Mouse (Mus musculus) macrophage (primary cell): Measurements from ENCODE around the gene Pdzd8. TPM values are rescaled to one million over a fixed set of nuclear protein-coding genes. Genes with fewer than 3 reads are reported as not detected.

Experiments used
- H3K27ac ChIP-seq: fragments of 350-480 bp; formaldehyde crosslinking; 2 replicates; pipeline ENCODE4 v1.9.0; 2021
- H3K36me3 ChIP-seq: fragments of 350-480 bp; formaldehyde crosslinking; 2 replicates; pipeline ENCODE4 v1.9.0; 2021; ENCODE audit errors: inconsistent target
- H3K4me3 ChIP-seq: fragments of 350-480 bp; formaldehyde crosslinking; 2 replicates; pipeline ENCODE4 v1.9.0; 2021; ENCODE audit errors: inconsistent target
- H3K79me2 ChIP-seq: fragments of 350-480 bp; formaldehyde crosslinking; 2 replicates; pipeline ENCODE4 v1.9.0; 2021; ENCODE audit errors: inconsistent target
- WGBS: methylation state at CpG from one replicate; pipeline ENCODE4 v1.1.7; 2026; ENCODE audit warnings: inconsistent platforms; ENCODE audit not compliant: missing documents; 5-methylcytosine and 5-hydroxymethylcytosine counted together
- polyA plus RNA-seq: library from polyadenylated mRNA; stranded (reverse); fragments of 250-400 nt; gene quantifications from 3 replicates; pipeline ENCODE4 v1.2.4, GENCODE M21; 2018; ENCODE audit warnings: inconsistent platforms
- total RNA-seq, 78 experiments: library from RNA; depleted of rRNA; stranded (reverse); fragments of 250-400 nt; gene quantifications; 1 replicate in 9 of 78; 2 replicates in 24 of 78; 3 replicates in 43 of 78; 4 replicates in 2 of 78; pipeline ENCODE4 v1.2.4; 2018; ENCODE audit warnings: inconsistent platforms in 56 of 78

The Pdzd8 gene
- 10 to 100 TPM in 24 of 26 experiments, 1 to 10 TPM in 2; 6.9 to 42.5 (median 27.9) TPM for total RNA-seq (2018; cell fraction: chromatin; rRNA removed)
- 10 to 100 TPM; 20.0 to 32.1 (median 26.0) TPM for total RNA-seq (2018; cell fraction: cytosol; rRNA removed)
- 10 to 100 TPM; 21.0 to 65.3 (median 41.9) TPM for total RNA-seq (2018; cell fraction: nucleus; rRNA removed)
- 14.8 to 16.5 TPM (median 16.4 TPM) in 3 replicates for polyA plus RNA-seq

- WGBS: under 1% methylated on average over 49 of the region's 91 CpGs
- Histone ChIP-seq H3K79me2 (peaks cover 41% of the 10 kb centered on the region), H3K36me3 (no peaks in the 10 kb centered on the region), H3K27ac (no peak within 1 kb of the TSS), H3K4me3 (peak within 1 kb of the TSS; percentile 53)
These were observed at the start of gene Pdzd8 for GRCm38 (mm10) chr19:59345658-59346283. Gene Pdzd8, minus strand, starts transcription at chr19:59345780.

DNA sequence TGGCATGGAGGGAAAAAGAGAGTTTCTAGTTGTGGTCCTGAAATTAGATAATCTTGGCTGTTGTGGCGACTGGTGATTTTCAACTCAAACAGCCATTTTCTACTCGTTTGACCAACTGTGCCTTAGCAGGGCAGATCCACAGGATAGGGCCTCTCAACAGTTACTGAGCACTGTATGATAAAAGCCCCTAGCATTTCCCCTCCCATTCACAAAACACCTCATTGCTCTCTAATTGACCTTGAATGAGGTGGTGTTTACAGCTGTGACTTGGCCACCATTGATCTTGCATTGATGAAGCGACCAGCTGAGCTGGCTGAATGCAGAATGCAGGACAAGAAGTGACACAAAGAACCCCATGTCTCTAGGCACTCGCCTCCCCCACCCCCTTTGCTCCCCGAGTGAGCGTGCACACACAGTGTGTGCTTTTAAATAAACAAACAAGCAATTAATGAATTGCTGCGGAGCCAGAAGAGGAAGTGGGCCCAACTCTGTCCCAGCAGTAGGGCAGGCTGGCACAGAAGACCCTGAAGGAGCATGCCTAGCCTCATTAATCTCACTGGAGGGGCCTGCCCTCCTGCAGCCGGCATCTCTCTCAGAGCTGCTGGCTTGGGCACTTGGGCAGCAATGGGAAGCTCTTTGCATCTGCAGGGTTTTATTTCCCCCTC, 48.3 kb upstream of the Pdzd8 start:
- no peaks in the 10 kb centered on the region for H3K36me3 ChIP-seq
- no peak overlapping the region for H3K4me3 ChIP-seq
- H3K79me2 ChIP-seq: no peaks in the 10 kb centered on the region
- WGBS: 74% methylated on average over 8 of the region's 8 CpGs
- H3K27ac ChIP-seq: no peak overlapping the region

GRCm38 (mm10) chr19:59388847-59389606, 43.4 kb upstream of the Pdzd8 start:
- H3K79me2 ChIP-seq: no peaks in the 10 kb centered on the region
- no peak overlapping the region for H3K27ac ChIP-seq
- no peaks in the 10 kb centered on the region for H3K36me3 ChIP-seq
- 12% methylated on average over 15 of the region's 15 CpGs for WGBS
- no peak overlapping the region for H3K4me3 ChIP-seq

- H3K79me2 ChIP-seq: no peaks in the 10 kb centered on the region
- no peak overlapping the region for H3K27ac ChIP-seq
- 90% methylated on average over 5 of the region's 5 CpGs for WGBS
- H3K4me3 ChIP-seq: no peak overlapping the region
- H3K36me3 ChIP-seq: no peaks in the 10 kb centered on the region
These were observed 42.8 kb upstream of the Pdzd8 start for GRCm38 (mm10) chr19:59388399-59388798.

DNA sequence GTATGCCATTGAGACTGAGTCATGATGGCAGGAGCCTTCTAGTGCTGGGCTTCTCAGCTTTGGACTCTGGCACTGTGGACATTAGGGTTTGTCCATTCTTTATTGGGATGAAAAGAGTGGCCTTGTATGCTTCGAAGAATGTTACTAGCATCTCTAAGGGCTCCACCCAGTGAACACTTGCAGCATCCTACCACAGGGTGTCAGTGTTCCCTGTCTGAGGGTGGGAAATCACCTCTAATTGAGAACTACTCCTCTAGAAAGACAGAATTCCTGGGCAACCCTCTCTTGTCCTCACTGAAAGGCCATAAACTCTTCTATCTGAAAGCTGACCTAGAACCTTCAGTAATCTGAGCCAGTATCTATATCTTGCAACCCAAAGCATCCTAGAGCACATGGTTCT, 41.6 kb upstream of the Pdzd8 start:
- WGBS: 29% methylated on average over 1 of the region's 1 CpGs
- Histone ChIP-seq H3K36me3 (no peaks in the 10 kb centered on the region), H3K4me3 (no peak overlapping the region), H3K27ac (no peak overlapping the region), H3K79me2 (no peaks in the 10 kb centered on the region)

DNA sequence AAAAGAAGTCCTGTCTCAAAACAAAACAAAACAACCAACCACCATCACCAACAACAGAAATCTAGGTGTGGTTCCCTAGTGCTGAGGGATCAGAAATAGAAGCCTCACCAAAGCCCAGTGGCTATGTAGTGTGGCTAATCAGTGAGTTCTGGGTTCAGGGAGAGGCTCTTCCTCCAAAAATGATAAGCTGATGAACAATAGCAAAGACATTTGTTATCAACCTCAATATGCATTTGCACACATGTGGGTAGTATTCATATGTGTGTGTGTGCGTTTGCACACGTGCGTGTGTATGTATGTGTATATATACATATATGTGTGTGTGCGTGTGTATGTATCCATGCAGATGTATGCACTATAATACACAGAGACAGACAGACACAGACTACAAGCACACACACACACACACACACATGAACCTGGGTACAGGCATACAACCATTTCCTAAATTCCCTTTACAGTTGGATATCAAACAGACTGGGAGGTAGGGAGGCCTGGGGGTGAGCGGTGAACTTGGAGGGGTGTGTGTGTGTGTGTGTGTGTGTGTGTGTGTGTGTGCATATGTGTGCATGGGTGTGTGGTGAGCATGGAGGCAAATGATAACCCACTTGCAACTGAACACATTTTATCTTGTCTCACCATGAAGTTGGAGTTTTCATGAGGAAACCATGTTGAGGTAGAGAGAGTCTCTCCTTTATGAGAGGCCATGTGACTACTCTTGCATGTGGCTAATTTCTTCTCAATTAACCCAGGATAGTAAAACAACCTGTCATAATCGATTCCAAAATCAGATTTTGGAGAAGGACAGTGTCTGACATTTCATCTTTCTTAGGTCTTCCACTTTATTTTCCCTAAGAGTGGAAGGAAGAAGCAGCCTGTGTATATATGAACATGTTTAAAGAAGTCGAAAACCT, 39.3 kb upstream of the Pdzd8 start:
- 93% methylated on average over 7 of the region's 7 CpGs for WGBS
- no peaks in the 10 kb centered on the region for H3K79me2 ChIP-seq
- no peak overlapping the region for H3K27ac ChIP-seq
- H3K4me3 ChIP-seq: no peak overlapping the region
- H3K36me3 ChIP-seq: no peaks in the 10 kb centered on the region

DNA sequence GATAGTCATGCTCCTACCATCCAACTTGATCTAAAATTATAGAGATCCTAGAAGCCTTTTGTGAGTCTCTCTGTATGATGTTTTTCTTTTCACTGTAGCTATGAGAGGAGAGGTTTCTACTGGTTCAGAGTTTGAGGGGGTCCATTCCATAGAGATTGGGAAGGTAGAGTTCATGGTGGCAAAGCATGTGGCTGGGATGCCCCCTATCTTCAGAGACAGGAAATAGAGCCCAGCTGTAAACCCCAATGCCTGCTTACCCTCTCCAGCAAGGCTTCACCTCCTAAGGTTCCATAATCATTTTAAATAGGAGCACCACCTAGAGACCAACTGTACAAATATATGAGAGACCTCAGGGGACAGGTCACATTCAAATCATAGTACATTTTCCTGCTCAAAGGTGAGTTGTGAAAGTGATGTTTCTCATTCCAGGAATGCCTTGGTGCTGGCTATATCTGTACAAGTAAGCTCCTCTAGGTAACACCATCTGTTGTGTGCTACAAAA, 36.9 kb upstream of the Pdzd8 start:
- Histone ChIP-seq H3K4me3 (no peak overlapping the region), H3K79me2 (no peaks in the 10 kb centered on the region), H3K36me3 (no peaks in the 10 kb centered on the region), H3K27ac (no peak overlapping the region)

- Histone ChIP-seq H3K79me2 (no peaks in the 10 kb centered on the region), H3K36me3 (no peaks in the 10 kb centered on the region), H3K27ac (no peak overlapping the region), H3K4me3 (no peak overlapping the region)
- 35% methylated on average over 1 of the region's 1 CpGs for WGBS
These were observed 34.4 kb upstream of the Pdzd8 start for GRCm38 (mm10) chr19:59379995-59380394.

DNA sequence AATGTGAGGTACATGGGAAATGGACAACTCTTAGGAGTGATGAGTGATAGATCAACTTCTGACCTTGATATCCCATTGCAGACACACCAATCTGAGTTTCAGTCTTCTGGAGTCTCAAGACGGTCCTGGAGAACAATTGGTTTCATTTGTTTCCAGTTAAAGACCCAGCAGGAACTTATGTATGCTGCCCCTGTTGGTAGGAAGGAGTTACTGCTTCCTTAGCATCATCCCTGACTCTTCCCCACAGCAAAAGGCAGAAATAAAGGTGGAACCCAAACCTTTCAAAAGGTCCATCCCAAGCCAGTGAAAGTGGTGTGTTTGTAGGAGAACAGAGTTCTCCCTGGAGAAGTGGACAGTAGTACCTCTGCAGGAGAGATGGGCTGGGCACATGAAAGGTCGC, 30.9 kb upstream of the Pdzd8 start:
- Histone ChIP-seq H3K79me2 (no peaks in the 10 kb centered on the region), H3K4me3 (no peak overlapping the region), H3K36me3 (no peaks in the 10 kb centered on the region), H3K27ac (no peak overlapping the region)
- WGBS: 100% methylated on average over 2 of the region's 2 CpGs

DNA sequence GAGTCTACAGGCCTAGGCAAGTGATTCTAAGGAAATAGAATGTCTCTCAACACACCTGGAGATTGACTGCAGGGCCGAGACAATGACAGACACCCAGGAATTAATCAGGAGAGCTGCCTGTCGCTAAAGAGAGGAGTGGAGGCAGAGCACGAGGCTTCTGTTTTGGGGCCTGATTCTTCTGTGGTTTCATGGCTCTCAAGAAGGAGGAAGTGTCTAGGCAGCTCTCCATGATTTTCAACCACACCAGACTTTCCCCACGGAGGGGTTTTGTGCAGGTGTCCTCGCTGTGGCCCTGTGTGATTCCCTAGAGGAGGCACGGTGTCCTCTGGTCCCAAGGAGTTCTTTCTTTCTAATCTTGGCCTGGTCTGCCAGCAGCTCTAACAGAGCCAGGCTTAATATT, 29.4 kb upstream of the Pdzd8 start:
- Histone ChIP-seq H3K4me3 (no peak overlapping the region), H3K36me3 (no peaks in the 10 kb centered on the region), H3K27ac (no peak overlapping the region), H3K79me2 (no peaks in the 10 kb centered on the region)
- 15% methylated on average over 6 of the region's 6 CpGs for WGBS

GRCm38 (mm10) chr19:59372928-59373327, 27.3 kb upstream of the Pdzd8 start:
- no peaks in the 10 kb centered on the region for H3K36me3 ChIP-seq
- H3K4me3 ChIP-seq: no peak overlapping the region
- 8% methylated on average over 4 of the region's 4 CpGs for WGBS
- H3K79me2 ChIP-seq: no peaks in the 10 kb centered on the region
- no peak overlapping the region for H3K27ac ChIP-seq

GRCm38 (mm10) chr19:59371016-59371415, 25.4 kb upstream of the Pdzd8 start:
- no peak overlapping the region for H3K27ac ChIP-seq
- no peak overlapping the region for H3K4me3 ChIP-seq
- WGBS: 91% methylated on average over 4 of the region's 4 CpGs
- H3K79me2 ChIP-seq: no peaks in the 10 kb centered on the region
- no peaks in the 10 kb centered on the region for H3K36me3 ChIP-seq

DNA sequence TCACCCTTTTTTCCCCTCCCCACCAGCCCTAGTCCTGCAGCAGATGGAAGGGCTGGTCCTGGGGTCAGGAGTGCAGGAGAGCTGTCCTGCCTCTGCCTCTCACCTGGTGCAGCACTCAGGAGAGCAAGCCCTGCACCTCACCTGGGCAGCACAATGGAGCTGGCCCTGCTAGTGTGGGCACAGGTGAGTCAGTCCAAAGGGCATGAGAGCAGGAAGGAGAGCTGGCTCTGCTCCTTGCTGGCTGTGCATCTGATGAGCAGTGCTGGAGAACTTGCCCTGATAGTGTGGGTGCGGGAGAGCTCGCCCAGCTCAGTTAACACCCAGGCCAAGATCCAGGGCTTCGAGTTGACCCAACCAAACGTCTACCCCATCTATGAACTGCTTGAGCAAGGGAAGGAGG, 22.3 kb upstream of the Pdzd8 start:
- 90% methylated on average over 4 of the region's 4 CpGs for WGBS
- H3K36me3 ChIP-seq: no peaks in the 10 kb centered on the region
- no peak overlapping the region for H3K4me3 ChIP-seq
- H3K27ac ChIP-seq: no peak overlapping the region
- H3K79me2 ChIP-seq: no peaks in the 10 kb centered on the region

GRCm38 (mm10) chr19:59366724-59367123, 21.1 kb upstream of the Pdzd8 start:
- 93% methylated on average over 3 of the region's 3 CpGs for WGBS
- Histone ChIP-seq H3K79me2 (no peaks in the 10 kb centered on the region), H3K4me3 (no peak overlapping the region), H3K36me3 (no peaks in the 10 kb centered on the region), H3K27ac (no peak overlapping the region)
